Comparison of ENCODE assay signal across 26 mouse cellular contexts in genomic region chr15:85277221-85277620, GRCm38 (mm10). TPM values are rescaled to one million over a fixed set of nuclear protein-coding genes. Genes with fewer than 3 reads are reported as not detected.
DNase-seq lines count a peak whose midpoint lies in the region; ATAC-seq and TF ChIP-seq lines count a peak whose summit lies in the region.
"Had no signal": no experiment of that assay in that cellular context is flagged by ENCODE, and none has a peak within 500 bp of the region (broad histone marks: within the 10 kb centered on the region; RNA-seq: fewer than 3 reads in every experiment).

No protein-coding gene starts in this region.

- H3K4me2 ChIP-seq in kidney, embryonic 16.5 days (replicated peaks; ENCODE audit: low read depth, low read length) = no peak overlapping the region
- H3K4me2 ChIP-seq: heart, embryonic 13.5 days; hindbrain, embryonic 15.5 days; midbrain, embryonic 11.5 days had no signal

- no peaks in the 10 kb centered on the region for H3K9me3 ChIP-seq in kidney, embryonic 16.5 days (ENCODE audit: low read length)
- H3K9me3 ChIP-seq: heart, embryonic 13.5 days; hindbrain, embryonic 10.5 days; hindbrain, embryonic 15.5 days had no signal

- 56% methylated on average over 8 of the region's 8 CpGs for WGBS in kidney, adult 2 months
- 89% methylated on average over 8 of the region's 8 CpGs for WGBS in kidney, embryonic 16.5 days

- H3K36me3 ChIP-seq in kidney, adult 2 months (ENCODE audit: control insufficient read depth, insufficient read depth, low read length) = no peaks in the 10 kb centered on the region
- H3K36me3 ChIP-seq in kidney, embryonic 16.5 days (ENCODE audit: insufficient read depth, low read length) = no peaks in the 10 kb centered on the region; the same call in 1 of the 2 replicates
- H3K36me3 ChIP-seq: heart, embryonic 13.5 days; hindbrain, embryonic 15.5 days had no signal

- no peak overlapping the region for H3K4me3 ChIP-seq in kidney, adult 2 months (ENCODE audit: insufficient read depth, low read depth, low read length)
- no peak overlapping the region for H3K4me3 ChIP-seq in kidney, embryonic 16.5 days (ENCODE audit: low read length)
- H3K4me3 ChIP-seq: heart, embryonic 13.5 days; hindbrain, embryonic 10.5 days; hindbrain, embryonic 15.5 days; layer of hippocampus, adult 2 months; left cerebral cortex, adult 2 months had no signal

- no peaks in the 10 kb centered on the region for H3K27me3 ChIP-seq in kidney, adult 2 months (replicated peaks; ENCODE audit: control insufficient read depth, insufficient read depth, low read length)
- H3K27me3 ChIP-seq in kidney, embryonic 16.5 days (ENCODE audit: insufficient read depth, low read length) = no peaks in the 10 kb centered on the region
- H3K27me3 ChIP-seq: heart, embryonic 13.5 days; hindbrain, embryonic 15.5 days had no signal

- TF ChIP-seq POLR2A in kidney, adult 2 months (IDR thresholded peaks at IDR 0.05; ENCODE audit: low read depth, low read length) = no peak

- H3K9ac ChIP-seq in kidney, embryonic 16.5 days (replicated peaks; ENCODE audit: low read length) = no peak overlapping the region
- H3K9ac ChIP-seq: forebrain, postnatal 0 days; heart, embryonic 13.5 days; hindbrain, embryonic 15.5 days had no signal

- H3K27ac ChIP-seq in kidney, adult 2 months (ENCODE audit: insufficient read depth, low read depth, low read length) = no peak overlapping the region
- H3K27ac ChIP-seq in kidney, embryonic 16.5 days (ENCODE audit: low read length) = no peak overlapping the region
- H3K27ac ChIP-seq: heart, embryonic 13.5 days; hindbrain, embryonic 15.5 days; kidney, postnatal 0 days; layer of hippocampus, adult 2 months; left cerebral cortex, adult 2 months had no signal

- no peak for TF ChIP-seq CTCF in kidney, adult 2 months (conservative IDR thresholded peaks at IDR 0.05; ENCODE audit: insufficient read depth, insufficient read length, low read depth, low read length)

- DNase-seq in kidney, adult 2 months = peak; percentile 86
- DNase-seq in kidney, adult 8-10 months = peak; percentile 68 to 72
- peak; percentile 54 for DNase-seq in kidney, postnatal 14 days
- no peak for DNase-seq in adrenal gland, adult (ENCODE audit: inconsistent age in 2 of 2, low spot score in 1 of 2)
- no peak for DNase-seq in urinary bladder, postnatal 10 days (ENCODE audit: low spot score)
- DNase-seq: adrenal gland, adult 2 months; B cell, adult 2 months; cerebellum, adult 2 months; cerebellum, postnatal 14 days; forebrain, postnatal 0 days; gastrocnemius, postnatal 10 days; heart, postnatal 10 days; liver; lung, postnatal 36 days; right cerebral cortex, postnatal 25 days; thymus, postnatal 25 days had no signal

- no peak for ATAC-seq in kidney, embryonic 16.5 days (ENCODE audit: low FRiP score, low TSS enrichment)
- ATAC-seq: forebrain, postnatal 0 days; inflammation-experienced regulatory T-cells, adult 6 months; midbrain, embryonic 16.5 days had no signal

- 0 out of 2 replicates have a peak, but pooled peaks cover 2% of the 10 kb centered on the region for H3K4me1 ChIP-seq in kidney, adult 2 months (ENCODE audit: control insufficient read depth, insufficient read depth, low read length)
- H3K4me1 ChIP-seq in kidney, embryonic 16.5 days (ENCODE audit: insufficient read depth, low read length) = no peaks in the 10 kb centered on the region

RNA-seq across cellular contexts. Expression of gene Atxn10, which starts 58.8 kb away (rescaled TPM):
- polyA plus RNA-seq in kidney, adult 2 months (2012; rRNA removed) = 68.2 and 74.4 TPM in 2 replicates
- polyA plus RNA-seq in kidney, embryonic 16.5 days (2015; fragmentation: Nextera tagmentation; extraction: Ambion mirVana) = 294 and 307 TPM in 2 replicates

Comparison
In these comparisons a context has a peak if more than half of its experiments do, and no peak if none do; other contexts are left out.
1. DNase-seq: peak in kidney, adult 2 months (single experiment), kidney, adult 8-10 months (2 of 2) and kidney, postnatal 14 days (single experiment); none in adrenal gland, adult (0 of 2) and urinary bladder, postnatal 10 days (single experiment).